Mouse (Mus musculus): ENCODE results near the gene 2310022A10Rik.

- TF ChIP-seq POLR2A (IDR thresholded peaks at IDR 0.05; ENCODE audit: low read depth, low read length) (no peak), CTCF (IDR thresholded peaks at IDR 0.05; ENCODE audit: extremely low read depth, insufficient read depth, insufficient read length, insufficient replicate concordance) (no peak)
These were observed 57.8 kb downstream of the 2310022A10Rik start for GRCm38 (mm10) chr7:27610871-27611270.

Data from spleen, adult 2 months (tissue).